Mouse (Mus musculus) forelimb bud, embryonic 11.5 days (tissue): Measurements from ENCODE around the gene Lgr6.

ENCODE experiments used
- DNase-seq: peaks from one replicate; pipeline ENCODE4 v3.0.0-alpha.2; 2012; ENCODE audit warnings: low read depth, low spot score

Gene Lgr6

GRCm38 (mm10) chr1:135079021-135079420, 26.1 kb downstream of the Lgr6 start:
- DNase-seq: no peak

DNA sequence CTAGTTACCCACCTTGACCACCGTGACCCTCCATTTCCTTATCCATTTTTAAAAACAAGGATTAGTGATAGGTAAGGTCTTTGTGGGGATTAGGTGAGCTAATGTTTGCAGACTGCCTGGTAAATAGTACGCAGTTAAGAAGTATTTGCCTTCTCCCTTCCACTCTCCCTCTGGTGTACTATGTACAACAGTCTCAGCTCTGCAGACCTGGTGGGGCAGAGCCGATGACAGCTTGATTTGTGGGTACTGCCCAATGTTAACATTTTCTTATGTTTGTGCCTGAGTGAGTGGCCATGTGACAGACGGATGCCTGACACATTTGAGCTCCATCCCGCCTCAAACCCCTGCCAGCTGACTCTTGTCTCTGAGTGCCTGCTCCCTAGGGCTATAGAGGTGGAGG, 28.6 kb downstream of the Lgr6 start:
- DNase-seq: no peak

DNA sequence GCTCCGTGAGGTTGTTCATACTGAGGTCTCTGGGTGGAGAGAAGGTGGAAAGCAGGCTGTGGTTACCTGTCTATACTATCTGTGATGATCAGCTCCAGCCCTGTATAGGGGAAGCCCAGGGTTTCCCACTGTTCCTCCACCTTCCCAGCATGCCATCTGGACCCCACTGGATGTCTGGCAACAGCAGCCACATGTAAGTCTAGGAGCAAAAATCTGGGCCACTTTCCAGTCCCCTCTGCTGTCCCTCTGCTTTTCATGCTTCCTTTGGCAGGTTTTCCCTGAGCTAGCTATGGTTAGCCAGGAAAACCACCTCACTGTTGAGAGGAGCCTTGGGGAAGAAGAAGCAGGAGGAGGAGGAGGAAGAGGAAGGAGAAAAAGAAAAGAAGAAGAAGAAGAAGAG, 29.8 kb downstream of the Lgr6 start:
- no peak for DNase-seq

GRCm38 (mm10) chr1:135072643-135073042, 32.4 kb downstream of the Lgr6 start:
- DNase-seq: no peak

DNA sequence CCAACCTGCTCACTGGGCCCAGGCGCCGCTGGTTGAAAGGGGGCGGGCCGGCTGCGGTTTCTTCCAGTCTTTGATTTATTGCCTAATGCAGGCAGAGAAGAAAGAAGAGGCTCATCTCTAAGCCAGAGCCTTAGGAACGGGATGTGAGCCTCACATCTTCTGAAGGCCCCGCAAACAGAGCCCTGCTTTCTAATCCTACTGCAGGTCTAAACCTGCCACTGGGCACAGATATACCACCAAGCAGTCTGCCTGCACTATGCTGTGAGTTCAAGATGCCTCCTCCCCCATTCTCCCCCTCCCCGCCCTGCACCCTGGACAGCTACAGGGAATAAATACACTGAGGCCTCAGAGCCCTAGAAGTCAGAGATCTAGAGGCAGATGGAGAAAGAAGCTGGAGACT, 35.2 kb downstream of the Lgr6 start:
- DNase-seq: no peak

DNA sequence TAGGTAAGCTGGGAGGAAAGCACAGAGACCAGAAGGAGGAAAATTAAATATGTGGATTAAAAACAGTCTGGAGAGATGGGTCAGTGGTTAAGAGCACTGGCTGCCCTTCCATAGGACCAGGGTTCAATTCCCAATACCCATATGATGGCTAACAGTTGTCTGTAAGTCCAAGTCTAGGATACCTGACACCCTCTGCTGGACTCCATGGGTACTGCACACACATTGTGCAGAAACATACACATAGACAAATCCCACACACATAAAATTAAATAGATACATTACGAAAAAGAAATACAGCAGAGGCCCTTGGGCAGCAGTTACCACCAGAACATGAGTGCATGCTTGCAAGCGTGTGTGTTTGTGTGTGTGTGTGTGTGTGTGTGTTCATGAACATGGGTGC, 40.6 kb downstream of the Lgr6 start:
- DNase-seq: no peak

GRCm38 (mm10) chr1:135062936-135063335, 42.1 kb downstream of the Lgr6 start:
- DNase-seq: no peak

DNA sequence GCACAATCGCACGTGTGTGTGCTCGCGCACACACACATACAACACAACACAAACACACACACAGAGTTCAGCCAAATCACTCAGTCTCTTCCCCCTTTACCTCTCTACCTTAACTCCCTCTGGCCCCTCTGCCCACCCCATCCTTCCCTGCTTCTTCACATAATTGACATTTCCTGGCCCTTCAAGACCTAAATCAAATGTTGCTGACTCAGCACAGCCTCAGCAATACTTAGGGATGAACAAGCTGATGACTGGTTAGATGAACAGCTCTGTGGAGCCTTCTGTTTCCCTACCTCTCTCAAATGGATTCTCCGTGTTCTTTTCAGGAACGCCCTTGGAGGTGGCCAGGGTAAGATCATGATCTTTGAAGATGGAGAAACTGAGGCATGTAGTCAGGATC, 43.8 kb downstream of the Lgr6 start:
- no peak for DNase-seq

- no peak for DNase-seq
Measured at GRCm38 (mm10) chr1:135060174-135060573, 44.9 kb downstream of the Lgr6 start.

- DNase-seq: no peak
Measured at GRCm38 (mm10) chr1:135056901-135057300, 48.2 kb downstream of the Lgr6 start.

- DNase-seq: peak; percentile 23
Measured at GRCm38 (mm10) chr1:135054121-135054520, 51.0 kb downstream of the Lgr6 start.

- no peak for DNase-seq
Measured at GRCm38 (mm10) chr1:135044439-135044838, 60.6 kb downstream of the Lgr6 start.

DNA sequence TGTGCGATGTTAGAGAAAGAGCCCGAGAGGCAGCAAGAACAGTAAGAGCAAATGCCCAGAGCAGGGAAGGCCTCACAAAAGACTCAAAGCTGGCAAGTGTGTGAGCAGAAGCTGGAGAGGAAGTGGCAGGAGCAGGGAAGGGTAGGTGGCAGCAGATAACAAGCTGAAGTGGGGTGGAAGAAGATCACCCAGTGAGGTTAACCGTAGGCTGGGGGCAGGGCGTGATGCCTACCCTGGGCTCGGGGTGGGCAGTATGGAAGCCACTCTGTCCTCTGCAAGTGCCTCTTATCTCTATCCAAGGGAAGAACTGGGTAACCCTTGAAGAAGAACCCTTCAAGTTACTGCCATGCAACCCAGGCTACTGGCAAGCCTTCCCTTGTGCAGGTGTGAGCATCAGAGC, 68.8 kb downstream of the Lgr6 start:
- DNase-seq: no peak

GRCm38 (mm10) chr1:135032658-135033057, 72.4 kb downstream of the Lgr6 start:
- DNase-seq: no peak

DNA sequence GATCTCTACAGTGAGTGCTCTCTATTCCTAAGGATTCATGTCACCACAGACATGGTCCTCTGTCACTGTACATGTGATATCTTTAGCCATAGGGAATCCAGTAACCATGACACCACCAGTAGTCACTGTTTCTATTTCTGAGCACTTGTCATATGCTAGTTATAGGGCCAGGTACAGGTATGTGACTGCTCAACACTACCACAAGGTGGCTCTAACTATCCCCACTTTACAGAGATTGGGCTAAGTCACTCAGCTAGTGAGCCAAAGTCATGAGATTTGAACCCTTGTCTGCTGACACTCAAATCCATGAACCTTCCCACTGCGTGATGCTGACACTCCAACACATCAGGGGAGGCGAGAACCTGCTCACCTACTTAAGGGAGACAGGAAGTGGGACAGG, 75.0 kb downstream of the Lgr6 start:
- DNase-seq: no peak

- DNase-seq: no peak
Measured at GRCm38 (mm10) chr1:135026275-135026674, 78.8 kb downstream of the Lgr6 start.

DNA sequence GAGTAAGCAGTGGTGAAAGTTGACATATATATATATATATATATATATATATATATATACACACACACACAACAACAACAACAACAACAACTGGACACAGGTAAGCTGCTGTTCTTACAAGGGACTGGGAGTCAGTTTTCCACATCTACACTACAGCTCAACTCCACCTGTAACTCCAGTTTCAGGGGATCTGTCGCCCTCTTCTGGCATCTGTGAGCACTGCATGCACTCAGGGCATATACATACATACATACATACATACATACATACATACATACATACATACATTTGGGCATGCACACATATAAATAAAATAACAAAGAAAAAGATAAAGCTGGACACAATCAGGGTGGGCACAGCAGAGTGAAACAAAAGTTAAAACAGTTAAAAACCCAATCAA, 81.5 kb downstream of the Lgr6 start:
- no peak for DNase-seq

DNA sequence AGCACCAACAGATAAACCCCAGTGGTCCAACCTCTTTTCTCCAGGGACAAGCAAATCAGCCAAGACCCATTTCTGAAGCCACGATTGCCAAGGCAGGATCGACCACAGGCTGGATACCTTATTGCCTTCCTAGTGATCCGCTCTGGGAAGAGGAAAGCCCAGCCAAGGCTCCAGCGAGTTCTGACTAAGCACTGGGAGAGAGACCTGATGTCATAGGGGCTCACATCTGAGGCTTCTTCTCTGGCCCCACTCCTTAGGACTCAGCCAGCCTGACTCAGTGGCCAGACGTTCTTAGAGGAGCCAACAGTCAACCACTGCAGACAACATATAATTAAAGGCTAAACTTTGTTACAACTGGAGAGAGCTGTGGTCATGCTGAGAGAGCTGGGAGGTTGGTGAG, 83.1 kb downstream of the Lgr6 start:
- DNase-seq: no peak

DNA sequence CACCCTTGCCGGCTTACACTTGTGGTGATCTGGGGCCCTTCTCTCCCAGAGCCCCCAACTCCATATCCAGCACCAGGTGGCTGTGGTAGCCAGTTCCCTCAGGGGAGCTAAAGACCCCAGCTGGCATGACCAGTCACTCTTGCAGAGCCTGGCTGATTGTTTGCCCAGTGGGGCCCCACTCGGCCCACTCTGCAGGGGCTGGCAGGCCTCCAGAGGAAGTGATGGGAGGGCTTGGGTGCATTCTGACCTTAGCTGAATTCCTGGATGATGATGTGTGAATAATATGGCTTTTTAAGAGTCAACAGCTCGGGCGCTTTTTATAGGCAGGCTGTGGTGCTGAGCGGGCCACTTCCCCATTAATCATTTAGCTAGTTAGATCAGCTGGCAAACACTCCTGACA, 84.1 kb downstream of the Lgr6 start:
- peak; percentile 35 for DNase-seq

DNA sequence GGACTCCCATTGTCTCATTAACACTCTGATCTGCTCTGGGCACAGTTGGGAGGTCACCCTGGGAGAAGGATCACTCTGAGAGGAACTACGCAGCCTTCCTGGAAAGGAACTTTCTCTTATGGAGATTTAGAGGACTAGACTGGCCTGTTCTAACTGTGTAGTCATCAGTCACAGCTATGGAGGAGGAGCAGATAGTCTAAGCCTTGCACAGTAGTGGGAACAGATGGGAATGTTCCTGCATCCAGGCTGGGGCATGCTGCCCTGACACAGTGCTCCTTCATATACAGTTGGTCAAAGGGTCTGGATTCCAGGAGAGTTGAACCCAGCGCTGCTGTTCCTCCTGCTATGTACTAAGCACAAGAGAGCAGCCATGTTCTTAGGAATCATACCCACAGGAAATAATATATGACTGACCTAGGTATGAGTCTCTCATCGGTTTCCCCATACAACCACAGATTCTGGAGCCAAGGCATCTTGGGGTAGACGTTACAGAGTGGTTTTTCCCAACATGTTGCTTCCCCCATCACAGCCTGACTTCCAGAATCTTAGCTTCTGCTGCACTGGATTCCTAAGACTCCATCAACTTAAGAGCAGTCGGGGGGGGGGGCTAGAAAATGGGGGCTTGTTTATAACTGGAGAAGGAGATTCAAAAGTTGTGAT, 84.7 kb downstream of the Lgr6 start:
- no peak for DNase-seq

GRCm38 (mm10) chr1:135019775-135020167, 85.3 kb downstream of the Lgr6 start:
- no peak for DNase-seq

- peak; percentile 51 for DNase-seq
Measured at GRCm38 (mm10) chr1:135019087-135019774, 85.8 kb downstream of the Lgr6 start.

DNA sequence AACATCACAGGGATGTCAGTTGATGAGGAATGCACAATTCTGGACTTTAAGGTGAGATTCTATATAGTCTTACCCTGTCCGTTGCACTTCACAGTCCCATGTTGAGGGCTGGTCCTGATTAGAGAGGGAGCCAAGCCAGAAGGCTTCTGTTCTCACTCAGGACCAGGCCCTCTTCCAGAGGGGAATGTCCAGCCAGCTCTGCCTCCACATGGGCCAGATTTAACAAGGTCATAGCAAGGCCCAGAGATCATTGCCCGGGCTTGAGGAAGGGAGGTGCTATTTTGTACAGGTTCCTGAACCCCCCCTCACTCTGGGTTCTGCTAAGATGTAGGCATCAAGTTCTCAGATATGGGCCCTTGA, 87.4 kb downstream of the Lgr6 start:
- DNase-seq: no peak
